Mouse (Mus musculus) kidney, adult 18-20 months (tissue): ENCODE measurements around the gene Hnrnpa3.
"Not testable (repeated sequence)": the region's sequence is repeated elsewhere in the genome, so short reads cannot be mapped to it uniquely, and the experiment has no call there.

ENCODE experiments used
- DNase-seq: peaks from one replicate; pipeline ENCODE4 v3.0.0; 2021

Hnrnpa3 gene

GRCm38 (mm10) chr2:75658727-75659628 lies at the start of gene Hnrnpa3:
Hnrnpa3 (plus strand) TSS chr2:75659261.
- peak; percentile 99 for DNase-seq

- no peak for DNase-seq
These were observed 49.1 kb upstream of the Hnrnpa3 start for GRCm38 (mm10) chr2:75609971-75610370.

GRCm38 (mm10) chr2:75610602-75611001 lies 48.5 kb upstream of the Hnrnpa3 start:
- not testable (repeated sequence) for DNase-seq

GRCm38 (mm10) chr2:75611041-75611805 lies 47.8 kb upstream of the Hnrnpa3 start:
- no peak for DNase-seq

GRCm38 (mm10) chr2:75612006-75612405 lies 47.1 kb upstream of the Hnrnpa3 start:
- DNase-seq = no peak

GRCm38 (mm10) chr2:75612981-75613567 lies 46.0 kb upstream of the Hnrnpa3 start:
- peak; percentile 80 for DNase-seq

GRCm38 (mm10) chr2:75614577-75614976 lies 44.5 kb upstream of the Hnrnpa3 start:
- DNase-seq = no peak

GRCm38 (mm10) chr2:75616911-75617310 lies 42.1 kb upstream of the Hnrnpa3 start:
- no peak for DNase-seq

- DNase-seq = no peak
These were observed 40.3 kb upstream of the Hnrnpa3 start for GRCm38 (mm10) chr2:75618712-75619111.

- DNase-seq = no peak
These were observed 37.0 kb upstream of the Hnrnpa3 start for GRCm38 (mm10) chr2:75621873-75622654.

- DNase-seq = no peak
These were observed 34.0 kb upstream of the Hnrnpa3 start for GRCm38 (mm10) chr2:75625086-75625485.

GRCm38 (mm10) chr2:75626597-75627440 lies 32.2 kb upstream of the Hnrnpa3 start:
- no peak for DNase-seq

- DNase-seq = no peak
These were observed 30.6 kb upstream of the Hnrnpa3 start for GRCm38 (mm10) chr2:75628487-75628886.

GRCm38 (mm10) chr2:75631421-75631820 lies 27.6 kb upstream of the Hnrnpa3 start:
- DNase-seq = no peak

GRCm38 (mm10) chr2:75632043-75632442 lies 27.0 kb upstream of the Hnrnpa3 start:
- DNase-seq = no peak

GRCm38 (mm10) chr2:75632721-75633181 lies 26.3 kb upstream of the Hnrnpa3 start:
- peak; percentile 55 for DNase-seq

GRCm38 (mm10) chr2:75633381-75633780 lies 25.7 kb upstream of the Hnrnpa3 start:
- DNase-seq = peak; percentile 62

- DNase-seq = peak; percentile 57
These were observed 25.3 kb upstream of the Hnrnpa3 start for GRCm38 (mm10) chr2:75633784-75634183.

- DNase-seq = not testable (repeated sequence)
These were observed 24.6 kb upstream of the Hnrnpa3 start for GRCm38 (mm10) chr2:75634431-75634830.

GRCm38 (mm10) chr2:75636261-75637054 lies 22.6 kb upstream of the Hnrnpa3 start:
- DNase-seq = peak; percentile 82

GRCm38 (mm10) chr2:75637055-75637304 lies 22.1 kb upstream of the Hnrnpa3 start:
- not testable (repeated sequence) for DNase-seq
